Mouse (Mus musculus) right cerebral cortex, postnatal 14 days (tissue): Measurements from ENCODE around the gene Gpr19.

Source experiments
- DNase-seq: peaks from one replicate; pipeline ENCODE4 v3.0.0; 2022

Gene Gpr19

DNA sequence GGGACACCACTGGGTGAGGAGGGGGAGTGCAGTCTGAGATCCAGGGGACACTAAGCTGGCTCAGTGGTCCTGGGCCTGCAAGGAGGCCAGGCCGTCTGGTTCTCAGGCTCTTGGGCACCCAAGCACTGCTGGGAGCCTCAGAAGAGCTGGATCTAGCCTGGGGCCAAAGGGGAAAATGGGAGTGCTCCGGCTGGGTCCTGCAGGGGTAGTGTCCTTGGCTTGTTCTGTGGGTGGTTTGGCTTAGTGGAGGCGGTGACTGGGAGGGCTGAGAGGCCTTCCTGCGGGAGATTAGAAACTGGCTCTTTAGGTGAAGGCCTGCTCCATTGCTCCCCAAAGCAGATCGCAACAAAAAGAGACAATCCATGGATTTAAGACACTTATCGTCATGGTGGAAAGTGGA, 52.1 kb downstream of the Gpr19 start:
- no peak for DNase-seq

DNA sequence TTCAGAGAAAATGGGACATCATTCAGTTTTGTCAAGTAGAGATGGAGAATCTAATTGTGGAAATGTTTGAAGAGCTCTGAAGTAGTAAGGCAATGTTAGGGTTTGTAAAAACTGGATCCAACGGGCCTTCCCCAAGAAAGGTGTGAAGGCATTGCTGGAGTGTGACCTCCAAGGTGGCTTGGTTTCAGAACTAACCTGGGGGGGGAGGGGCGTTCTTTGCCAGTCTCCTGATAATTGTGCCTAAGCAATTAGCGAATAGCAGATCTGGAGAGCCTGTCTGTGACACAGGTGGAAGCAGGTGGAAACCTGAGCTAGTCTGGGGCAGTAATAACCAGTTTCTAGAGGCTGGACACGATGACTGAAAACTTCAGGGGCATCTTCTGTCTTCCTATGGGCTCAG, 52.7 kb downstream of the Gpr19 start:
- no peak for DNase-seq

DNA sequence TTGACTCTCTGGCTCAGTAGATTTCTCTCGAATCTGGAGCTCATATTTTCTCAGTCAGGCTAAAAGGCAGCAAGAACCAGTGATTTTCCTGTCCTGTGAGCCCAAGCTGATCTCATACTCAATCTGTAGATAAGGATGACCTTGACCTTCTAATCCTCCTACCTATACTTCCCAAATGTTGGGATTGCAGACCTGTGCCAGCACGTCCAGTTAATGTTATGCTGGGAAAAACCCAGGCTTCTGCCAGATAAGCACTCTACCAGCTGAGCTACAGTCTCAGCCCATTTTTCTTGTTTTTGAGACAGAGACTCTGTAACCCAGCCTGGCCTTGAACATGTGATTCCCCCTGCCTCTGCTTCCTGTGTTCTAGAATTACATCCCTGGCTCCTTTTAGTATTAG, 58.0 kb downstream of the Gpr19 start:
- no peak for DNase-seq

DNA sequence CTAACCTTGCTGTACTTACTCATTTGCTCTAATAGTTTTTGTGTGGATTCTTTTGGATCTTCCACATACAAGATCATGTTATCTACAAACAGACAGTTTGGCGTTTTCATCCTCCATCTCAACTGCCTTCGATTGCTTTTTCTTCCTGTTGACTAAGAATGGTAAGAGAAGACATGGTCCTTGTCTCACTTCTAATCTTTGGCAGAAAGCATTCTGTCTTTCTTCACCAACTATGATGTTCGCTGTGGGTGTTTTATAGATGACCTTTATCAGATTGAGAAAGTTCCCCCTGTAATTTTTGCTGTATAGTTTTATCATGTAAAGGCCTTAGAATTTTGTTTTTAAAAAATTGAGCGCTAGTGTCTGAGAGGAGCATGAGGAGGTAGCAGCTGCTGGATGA, 60.3 kb downstream of the Gpr19 start:
- no peak for DNase-seq

DNA sequence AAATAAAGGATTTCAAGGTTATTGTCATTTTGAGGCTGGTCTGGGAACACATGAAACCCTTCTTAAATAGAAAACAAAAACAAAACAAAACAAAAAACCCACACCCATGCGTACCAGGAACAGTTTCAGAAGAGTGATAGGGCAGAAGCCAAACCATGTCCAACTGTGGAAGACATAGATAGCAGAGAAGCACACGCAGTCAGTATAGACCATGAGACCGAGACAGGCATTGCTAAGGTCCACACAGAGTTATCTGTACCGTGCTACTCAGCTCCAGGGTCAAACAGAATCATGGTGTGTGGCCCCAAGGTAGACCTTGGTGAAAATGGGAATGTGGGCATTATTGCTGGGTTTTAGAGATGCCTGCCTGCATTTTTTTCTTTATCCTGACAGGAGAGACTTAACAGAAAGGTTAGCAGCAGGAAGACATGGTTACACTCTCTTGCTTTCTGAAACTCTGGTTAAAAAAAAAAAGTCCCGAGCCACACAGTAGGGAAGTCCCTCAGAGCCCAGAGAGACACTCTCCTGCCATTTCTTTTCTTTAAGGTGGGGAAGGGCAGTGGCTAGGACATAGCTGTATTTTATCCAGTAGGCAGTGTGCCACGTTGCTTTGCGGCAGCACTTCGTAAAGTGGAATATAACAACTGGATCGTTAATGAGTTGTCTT, 63.7 kb downstream of the Gpr19 start:
- DNase-seq, result no peak

DNA sequence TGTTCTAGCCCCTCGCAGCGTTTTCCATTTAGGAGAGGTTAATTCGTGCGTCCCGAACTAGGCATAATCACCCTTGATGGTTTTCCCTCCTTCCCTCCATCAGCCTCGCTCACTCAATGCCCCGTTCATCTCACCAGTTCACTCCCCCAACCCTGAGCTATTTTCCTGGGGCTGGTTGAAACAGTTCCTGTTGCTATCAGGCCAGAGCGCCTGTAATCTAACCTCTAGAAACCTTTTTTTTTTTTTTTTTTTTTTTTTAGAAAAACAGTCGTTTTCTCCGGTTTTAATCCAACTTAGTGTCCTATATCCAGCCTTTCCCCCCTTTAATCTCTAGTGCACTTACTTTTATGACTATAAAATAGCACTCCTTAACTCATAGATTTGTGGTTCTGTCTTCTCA, 67.6 kb downstream of the Gpr19 start:
- no peak for DNase-seq

DNA sequence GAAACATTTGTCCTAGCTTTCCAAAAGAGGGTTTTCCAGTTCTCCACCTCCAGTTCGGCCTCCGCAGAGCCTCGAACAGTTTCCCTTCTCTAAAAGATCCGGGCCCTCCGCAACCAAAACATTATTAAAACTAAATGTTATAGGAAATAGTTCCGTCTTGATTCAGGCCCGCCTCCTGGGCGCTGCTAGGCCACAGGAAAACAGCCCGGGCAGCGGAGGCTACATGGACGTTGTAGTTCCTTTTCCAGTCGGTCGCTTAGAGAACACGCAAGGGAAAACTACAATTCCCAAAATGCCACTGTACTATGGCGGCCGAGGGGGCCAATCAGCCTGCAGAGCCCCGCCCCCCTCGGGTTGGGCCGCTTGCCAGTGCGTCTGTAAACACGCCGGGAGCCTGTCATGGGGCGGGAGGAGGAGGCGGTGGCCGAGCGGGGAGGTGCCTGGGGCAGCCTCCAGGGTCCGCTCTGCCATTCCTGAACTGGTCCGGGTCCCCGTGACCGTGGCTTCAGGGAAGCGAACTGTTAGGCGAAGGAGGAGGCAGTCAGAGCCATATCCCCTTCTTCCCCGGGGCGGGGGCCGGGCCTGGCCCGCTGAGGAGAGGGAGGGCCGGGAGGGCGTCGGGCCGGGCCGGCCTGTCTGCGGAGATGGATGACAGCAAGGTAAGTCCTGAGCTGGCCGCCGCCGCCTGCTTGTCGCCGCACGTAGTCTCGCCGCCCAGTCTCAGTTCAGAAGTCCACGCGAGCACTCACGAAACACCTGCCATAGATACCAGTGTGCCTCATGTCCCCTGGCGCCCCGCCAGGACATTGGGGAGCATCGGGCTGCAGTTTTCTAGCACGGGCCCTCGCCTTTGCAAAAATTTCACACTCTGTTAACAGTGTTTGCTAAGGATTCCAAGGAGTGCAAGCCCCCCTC, 68.3 kb downstream of the Gpr19 start, which contains the start of gene Crebl2:
Crebl2 (plus strand) TSS at position 369 of the 915 bp plus-strand sequence.
- peak; percentile 100 for DNase-seq

DNA sequence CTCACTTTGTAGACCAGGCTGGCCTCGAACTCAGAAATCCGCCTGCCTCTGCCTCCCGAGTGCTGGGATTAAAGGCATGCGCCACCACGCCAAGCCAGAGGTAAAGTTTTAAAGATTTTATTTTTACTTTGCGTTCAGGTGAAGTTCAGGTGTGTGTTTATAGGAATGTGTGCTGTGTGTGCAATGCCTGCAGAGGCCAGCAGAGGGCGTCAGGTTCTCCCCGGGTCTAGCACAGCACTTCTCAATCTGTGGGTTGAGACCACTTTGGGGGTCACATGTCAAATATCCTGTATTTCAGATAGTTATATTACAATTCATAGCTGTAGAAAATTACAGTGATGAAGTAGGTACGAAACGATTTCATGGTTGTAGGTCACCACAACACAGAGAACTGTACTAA, 75.5 kb downstream of the Gpr19 start:
- no peak for DNase-seq

DNA sequence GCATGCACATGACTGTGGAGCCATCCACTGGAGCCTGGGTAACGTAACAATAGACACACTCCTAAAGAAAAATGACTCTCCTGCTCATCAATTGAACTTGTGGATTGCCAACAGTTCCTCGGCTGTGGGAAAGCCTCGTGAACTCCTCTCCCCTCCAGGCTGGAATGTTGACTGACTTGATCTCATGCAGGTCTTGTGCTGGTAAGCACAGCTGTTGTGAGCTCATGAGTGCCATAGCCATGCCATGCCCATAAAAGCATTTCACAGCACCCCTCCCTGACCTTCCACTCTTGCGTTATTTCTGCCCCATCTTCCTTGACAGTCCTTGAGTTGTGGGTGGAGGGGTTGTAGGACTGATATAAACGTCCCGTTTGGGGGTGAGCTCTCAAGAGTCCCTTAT, 78.0 kb downstream of the Gpr19 start:
- DNase-seq, result no peak

DNA sequence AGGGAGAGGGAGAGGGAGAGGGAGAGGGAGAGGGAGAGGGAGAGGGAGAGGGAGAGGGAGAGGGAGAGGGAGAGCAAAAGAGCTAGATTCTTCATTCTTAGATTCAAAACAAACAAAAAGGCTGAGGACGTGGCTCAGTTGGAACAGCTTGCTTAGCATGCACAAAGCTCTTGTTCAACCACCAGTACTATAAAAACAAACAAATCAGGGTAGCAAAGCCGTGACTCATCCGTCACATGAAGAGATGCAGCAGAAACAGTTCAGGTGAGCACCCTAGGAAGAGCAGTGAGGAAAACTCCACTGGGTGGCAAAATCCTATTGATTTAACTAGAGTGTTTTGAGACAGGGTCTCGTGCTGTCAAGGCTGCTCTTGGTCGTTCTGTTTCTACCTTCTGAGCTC, 78.6 kb downstream of the Gpr19 start:
- no peak for DNase-seq
